Mouse (Mus musculus) neural tube, embryonic 14.5 days (tissue): ENCODE data around the gene Cacfd1. TPM values are rescaled to one million over a fixed set of nuclear protein-coding genes. Genes with fewer than 3 reads are reported as not detected.

Experiments
- ATAC-seq: fragments of 200-750 bp; cut with Nextera tagmentation; 2 replicates; pipeline ENCODE4 v1.8.0; 2017; ENCODE audit warnings: low read depth, mild to moderate bottlenecking, moderate TSS enrichment, moderate library complexity
- H3K27ac ChIP-seq: fragments of 300-500 bp; sonication (generic); 2 replicates; pipeline ENCODE4 v1.5.1; 2014; ENCODE audit warnings: low read depth, mild to moderate bottlenecking, control low read depth, low read length, moderate library complexity, mixed read lengths
- H3K27me3 ChIP-seq: fragments of 300-500 bp; sonication (generic); 2 replicates; pipeline ENCODE4 v1.6.1; 2014; ENCODE audit warnings: low read length; ENCODE audit not compliant: control insufficient read depth, insufficient read depth
- H3K36me3 ChIP-seq: fragments of 300-500 bp; sonication (generic); 2 replicates; pipeline ENCODE4 v1.6.1; 2014; ENCODE audit warnings: low read length, mixed read lengths; ENCODE audit not compliant: control insufficient read depth, insufficient read depth
- H3K4me1 ChIP-seq: fragments of 300-500 bp; sonication (generic); 2 replicates; pipeline ENCODE4 v1.6.1; 2014; ENCODE audit warnings: low read length; ENCODE audit not compliant: control insufficient read depth, insufficient read depth
- H3K4me2 ChIP-seq: fragments of 300-500 bp; sonication (generic); 2 replicates; pipeline ENCODE4 v1.6.1; 2014; ENCODE audit warnings: mild to moderate bottlenecking, low read depth, low read length, control low read depth
- H3K4me3 ChIP-seq: fragments of 300-500 bp; sonication (generic); 2 replicates; pipeline ENCODE4 v1.5.1; 2014; ENCODE audit warnings: low read depth, low read length, control low read depth, mixed read lengths
- H3K9ac ChIP-seq: fragments of 300-500 bp; sonication (generic); replicated peaks from 2 replicates; pipeline ENCODE4 v1.6.1; 2014; ENCODE audit warnings: low read depth, mild to moderate bottlenecking, control low read depth, low read length, mixed read lengths
- H3K9me3 ChIP-seq: fragments of 300-500 bp; sonication (generic); 2 replicates; pipeline ENCODE4 v1.6.1; 2016; ENCODE audit warnings: low read length; ENCODE audit not compliant: control insufficient read depth
- WGBS: fragments of 180-500 bp; shearing (Covaris S2); extraction: QIAGEN DNeasy Blood & Tissue Kit; methylation state at CpG from one replicate; pipeline ENCODE4 v1.1.7; 2014; 5-methylcytosine and 5-hydroxymethylcytosine counted together
- polyA plus RNA-seq: library from polyadenylated mRNA; unstranded; fragments of >200 nt; fragmentation: Nextera tagmentation; extraction: Ambion mirVana; gene quantifications from 2 replicates; pipeline ENCODE4 v1.2.1, GENCODE M21; 2014

Gene Cacfd1
- polyA plus RNA-seq, 1 experiment from 2014 or later: 86.5 TPM

GRCm38 (mm10) chr2:26984179-26984578, 25.5 kb upstream of the Cacfd1 start:
- WGBS: 70% methylated on average over 2 of the region's 2 CpGs
- H3K4me1 ChIP-seq: no peaks in the 10 kb centered on the region
- H3K27me3 ChIP-seq: no peaks in the 10 kb centered on the region
- H3K4me2 ChIP-seq: no peak overlapping the region
- no peaks in the 10 kb centered on the region for H3K36me3 ChIP-seq
- no peak overlapping the region for H3K27ac ChIP-seq
- ATAC-seq: no peak
- H3K4me3 ChIP-seq: no peak overlapping the region
- no peaks in the 10 kb centered on the region for H3K9me3 ChIP-seq
- H3K9ac ChIP-seq: no peak overlapping the region

- Histone ChIP-seq H3K9ac (no peak overlapping the region), H3K4me2 (no peak overlapping the region), H3K4me3 (no peak overlapping the region), H3K36me3 (no peaks in the 10 kb centered on the region), H3K27me3 (no peaks in the 10 kb centered on the region), H3K4me1 (no peaks in the 10 kb centered on the region), H3K9me3 (no peaks in the 10 kb centered on the region), H3K27ac (no peak overlapping the region)
- no peak for ATAC-seq
- 87% methylated on average over 5 of the region's 5 CpGs for WGBS
These were observed 25.1 kb upstream of the Cacfd1 start for GRCm38 (mm10) chr2:26984640-26985039.

GRCm38 (mm10) chr2:26993936-26994335, 15.8 kb upstream of the Cacfd1 start:
- no peak overlapping the region for H3K9ac ChIP-seq
- no peak overlapping the region for H3K4me2 ChIP-seq
- no peak for ATAC-seq
- no peak overlapping the region for H3K27ac ChIP-seq
- H3K36me3 ChIP-seq: no peaks in the 10 kb centered on the region
- no peaks in the 10 kb centered on the region for H3K27me3 ChIP-seq
- no peaks in the 10 kb centered on the region for H3K9me3 ChIP-seq
- 82% methylated on average over 3 of the region's 3 CpGs for WGBS
- no peaks in the 10 kb centered on the region for H3K4me1 ChIP-seq
- no peak overlapping the region for H3K4me3 ChIP-seq

GRCm38 (mm10) chr2:26997498-26997897, 12.2 kb upstream of the Cacfd1 start:
- Histone ChIP-seq H3K27me3 (no peaks in the 10 kb centered on the region), H3K4me3 (no peak overlapping the region), H3K4me1 (no peaks in the 10 kb centered on the region), H3K9me3 (no peaks in the 10 kb centered on the region), H3K4me2 (no peak overlapping the region), H3K36me3 (no peaks in the 10 kb centered on the region), H3K27ac (no peak overlapping the region), H3K9ac (no peak overlapping the region)
- WGBS: 75% methylated on average over 1 of the region's 1 CpGs
- ATAC-seq: no peak

- H3K36me3 ChIP-seq: no peaks in the 10 kb centered on the region
- no peak for ATAC-seq
- no peaks in the 10 kb centered on the region for H3K27me3 ChIP-seq
- H3K9me3 ChIP-seq: no peaks in the 10 kb centered on the region
- H3K9ac ChIP-seq: no peak overlapping the region
- no peak overlapping the region for H3K27ac ChIP-seq
- WGBS: 94% methylated on average over 6 of the region's 7 CpGs
- no peaks in the 10 kb centered on the region for H3K4me1 ChIP-seq
- no peak overlapping the region for H3K4me2 ChIP-seq
- no peak overlapping the region for H3K4me3 ChIP-seq
These were observed 11.7 kb upstream of the Cacfd1 start for GRCm38 (mm10) chr2:26997993-26998392.

- no peaks in the 10 kb centered on the region for H3K27me3 ChIP-seq
- no peaks in the 10 kb centered on the region for H3K36me3 ChIP-seq
- ATAC-seq: no peak
- no peaks in the 10 kb centered on the region for H3K9me3 ChIP-seq
- 71% methylated on average over 4 of the region's 4 CpGs for WGBS
- no peak overlapping the region for H3K4me3 ChIP-seq
- H3K9ac ChIP-seq: no peak overlapping the region
- H3K27ac ChIP-seq: no peak overlapping the region
- H3K4me2 ChIP-seq: no peak overlapping the region
- H3K4me1 ChIP-seq: peaks cover 15% of the 10 kb centered on the region
These were observed 3.5 kb upstream of the Cacfd1 start for GRCm38 (mm10) chr2:27006255-27006654.

GRCm38 (mm10) chr2:27007701-27008100, 2.0 kb upstream of the Cacfd1 start:
- Histone ChIP-seq H3K27me3 (no peaks in the 10 kb centered on the region), H3K4me3 (no peak overlapping the region), H3K9me3 (no peaks in the 10 kb centered on the region), H3K36me3 (no peaks in the 10 kb centered on the region), H3K9ac (no peak overlapping the region), H3K4me1 (peaks cover 20% of the 10 kb centered on the region), H3K4me2 (no peak overlapping the region), H3K27ac (no peak overlapping the region)
- ATAC-seq: no peak
- WGBS: 75% methylated on average over 7 of the region's 7 CpGs

GRCm38 (mm10) chr2:27017802-27018201, 8.1 kb downstream of the Cacfd1 start:
- 56% methylated on average over 5 of the region's 5 CpGs for WGBS
- Histone ChIP-seq H3K9ac (no peak overlapping the region), H3K27me3 (no peaks in the 10 kb centered on the region), H3K9me3 (no peaks in the 10 kb centered on the region), H3K4me2 (no peak overlapping the region), H3K36me3 (peaks cover 56% of the 10 kb centered on the region), H3K27ac (no peak overlapping the region), H3K4me3 (no peak overlapping the region), H3K4me1 (no peaks in the 10 kb centered on the region)
- ATAC-seq: peak; percentile 52; the same call in 1 of the 2 replicates

GRCm38 (mm10) chr2:27019530-27019929, 9.8 kb downstream of the Cacfd1 start:
- H3K36me3 ChIP-seq: peaks cover 45% of the 10 kb centered on the region
- H3K9me3 ChIP-seq: no peaks in the 10 kb centered on the region
- H3K27me3 ChIP-seq: no peaks in the 10 kb centered on the region
- H3K4me1 ChIP-seq: no peaks in the 10 kb centered on the region
- no peak overlapping the region for H3K27ac ChIP-seq
- 95% methylated on average over 2 of the region's 2 CpGs for WGBS
- ATAC-seq: no peak
- no peak overlapping the region for H3K9ac ChIP-seq
- H3K4me2 ChIP-seq: no peak overlapping the region
- no peak overlapping the region for H3K4me3 ChIP-seq

GRCm38 (mm10) chr2:27021103-27021502, 11.4 kb downstream of the Cacfd1 start:
- Histone ChIP-seq H3K27me3 (no peaks in the 10 kb centered on the region), H3K4me2 (no peak overlapping the region), H3K27ac (no peak overlapping the region), H3K9ac (no peak overlapping the region), H3K36me3 (peaks cover 31% of the 10 kb centered on the region), H3K4me3 (no peak overlapping the region), H3K9me3 (no peaks in the 10 kb centered on the region), H3K4me1 (no peaks in the 10 kb centered on the region)
- no peak for ATAC-seq
- WGBS: 100% methylated on average over 1 of the region's 1 CpGs
